Comparison of ENCODE assay signal across 10 mouse cellular contexts in the genomic region with DNA sequence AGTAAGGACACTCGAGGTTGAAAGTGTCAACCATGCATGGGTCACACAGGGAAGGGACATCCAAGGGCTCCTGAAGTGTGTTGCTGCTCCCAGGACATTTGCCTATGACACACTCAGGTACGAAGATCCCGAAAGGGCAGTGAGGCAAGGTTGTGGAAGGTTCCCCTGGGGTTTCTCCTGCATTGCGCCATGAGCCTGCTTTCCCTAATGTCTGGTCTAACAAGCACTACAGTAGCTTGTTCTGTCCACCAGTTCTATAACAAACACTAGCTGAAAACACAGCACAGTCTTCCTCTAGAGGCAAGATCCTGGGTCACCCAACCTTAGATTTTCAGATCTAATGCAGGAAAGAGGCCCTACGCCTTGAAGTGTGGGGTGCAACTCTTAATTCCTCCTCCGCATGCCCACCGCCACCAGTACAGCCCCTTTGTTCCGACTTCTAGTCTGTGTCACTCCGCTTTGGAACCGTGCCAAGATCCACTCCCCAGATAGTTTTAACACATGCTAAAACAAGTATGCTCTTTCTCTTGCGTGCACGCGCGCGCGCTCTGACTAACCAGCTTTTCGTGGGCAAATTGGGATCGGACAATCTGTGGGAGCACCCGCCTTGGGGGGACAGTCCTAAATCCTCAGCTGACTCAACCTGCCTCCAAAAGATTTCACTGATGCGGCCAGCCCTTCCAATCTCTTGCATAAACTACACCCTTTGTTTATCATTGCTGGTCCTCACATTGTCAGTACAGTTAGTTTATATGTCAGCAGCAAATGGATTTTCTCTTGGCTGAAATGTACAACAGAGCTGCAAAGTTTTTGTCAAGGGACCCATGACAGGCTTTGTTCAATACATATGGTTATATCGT. TPM values are rescaled to one million over a fixed set of nuclear protein-coding genes. Genes with fewer than 3 reads are reported as not detected.
A peak's percentile ranks its signal among the peaks of the same experiment; 100 is the strongest.
DNase-seq lines count a peak whose midpoint lies in the region; ATAC-seq and TF ChIP-seq lines count a peak whose summit lies in the region.
"Had no signal": no experiment of that assay in that cellular context is flagged by ENCODE, and none has a peak within 500 bp of the region (broad histone marks: within the 10 kb centered on the region; RNA-seq: fewer than 3 reads in every experiment).

No protein-coding gene starts in this region.

- no peak for TF ChIP-seq POLR2A in thymus, adult 2 months (IDR thresholded peaks at IDR 0.05; ENCODE audit: control insufficient read depth, extremely low read depth, insufficient read depth, low read length, poor library complexity)

- no peak for TF ChIP-seq CTCF in kidney, postnatal 0 days (IDR thresholded peaks at IDR 0.05; ENCODE audit: low read depth)
- TF ChIP-seq CTCF in thymus, adult 2 months (IDR thresholded peaks at IDR 0.05; ENCODE audit: borderline replicate concordance, control insufficient read depth, extremely low read depth, insufficient read depth, low read length, poor library complexity): no peak

- 84% methylated on average over 21 of the region's 21 CpGs for WGBS in hindbrain, embryonic 12.5 days
- 90% methylated on average over 21 of the region's 21 CpGs for WGBS in hindbrain, embryonic 11.5 days
- WGBS in kidney, postnatal 0 days: 61% methylated on average over 21 of the region's 21 CpGs
- 49% methylated on average over 21 of the region's 21 CpGs for WGBS in stomach, embryonic 14.5 days
- 92% methylated on average over 21 of the region's 21 CpGs for WGBS in thymus, adult 2 months

- no peak for DNase-seq in hindbrain, embryonic 11.5 days (ENCODE audit: low spot score)
- DNase-seq in ZHBTc4 (ENCODE audit: low read depth, low spot score): peak; percentile 21
- peak; percentile 26 to 46 for DNase-seq in gastrocnemius, postnatal 36 days
- DNase-seq in kidney, postnatal 0 days (ENCODE audit: low spot score): peak; percentile 43
- DNase-seq in thymus, adult 2 months: no peak
- DNase-seq in spleen, postnatal 10 days (ENCODE audit: low spot score in 2 of 2): no peak

- intact Hi-C loops in gastrocnemius, postnatal 36 days (cut with DNase I): no loop called here

- no peaks in the 10 kb centered on the region for H3K27me3 ChIP-seq in hindbrain, embryonic 12.5 days
- no peaks in the 10 kb centered on the region for H3K27me3 ChIP-seq in hindbrain, embryonic 11.5 days (ENCODE audit: control insufficient read depth, insufficient read depth, low read length)
- H3K27me3 ChIP-seq in kidney, postnatal 0 days (ENCODE audit: insufficient read depth, low read length): no peaks in the 10 kb centered on the region
- no peaks in the 10 kb centered on the region for H3K27me3 ChIP-seq in stomach, embryonic 14.5 days (ENCODE audit: control insufficient read depth, insufficient read depth, low read length)
- H3K27me3 ChIP-seq in thymus, adult 2 months (ENCODE audit: control insufficient read depth, insufficient read depth, low read length): no peaks in the 10 kb centered on the region

- no peaks in the 10 kb centered on the region for H3K36me3 ChIP-seq in hindbrain, embryonic 12.5 days
- no peaks in the 10 kb centered on the region for H3K36me3 ChIP-seq in hindbrain, embryonic 11.5 days (ENCODE audit: control insufficient read depth, insufficient read depth, low read length)
- no peaks in the 10 kb centered on the region for H3K36me3 ChIP-seq in kidney, postnatal 0 days (ENCODE audit: insufficient read depth, low read length)
- no peaks in the 10 kb centered on the region for H3K36me3 ChIP-seq in stomach, embryonic 14.5 days (ENCODE audit: control insufficient read depth, insufficient read depth, low read length)
- H3K36me3 ChIP-seq in thymus, adult 2 months (ENCODE audit: control insufficient read depth, insufficient read depth, low read length): no peaks in the 10 kb centered on the region

- H3K9me3 ChIP-seq in hindbrain, embryonic 12.5 days (replicated peaks): no peaks in the 10 kb centered on the region
- H3K9me3 ChIP-seq in hindbrain, embryonic 11.5 days (ENCODE audit: control insufficient read depth, low read length): no peaks in the 10 kb centered on the region
- no peaks in the 10 kb centered on the region for H3K9me3 ChIP-seq in kidney, postnatal 0 days (replicated peaks; ENCODE audit: low read length)
- H3K9me3 ChIP-seq in stomach, embryonic 14.5 days (ENCODE audit: control insufficient read depth, low read depth, low read length): no peaks in the 10 kb centered on the region

- no peak overlapping the region for H3K27ac ChIP-seq in hindbrain, embryonic 12.5 days
- no peak overlapping the region for H3K27ac ChIP-seq in hindbrain, embryonic 11.5 days (ENCODE audit: low read depth, low read length)
- H3K27ac ChIP-seq in kidney, postnatal 0 days: no peak overlapping the region
- H3K27ac ChIP-seq in stomach, embryonic 14.5 days (ENCODE audit: low read length): peak overlapping the region; percentile 88
- H3K27ac ChIP-seq in thymus, adult 2 months (ENCODE audit: control insufficient read depth, insufficient read depth, low read length): no peak overlapping the region
- H3K27ac ChIP-seq: macrophage had no signal

- H3K9ac ChIP-seq in hindbrain, embryonic 12.5 days: no peak overlapping the region
- H3K9ac ChIP-seq in hindbrain, embryonic 11.5 days (ENCODE audit: low read depth, low read length): no peak overlapping the region
- no peak overlapping the region for H3K9ac ChIP-seq in kidney, postnatal 0 days (ENCODE audit: low read depth, low read length)
- no peak overlapping the region for H3K9ac ChIP-seq in stomach, embryonic 14.5 days (replicated peaks; ENCODE audit: low read depth, low read length)

- ATAC-seq in hindbrain, embryonic 12.5 days (ENCODE audit: low FRiP score): peak; percentile 38; the same call in 1 of the 2 replicates
- no peak for ATAC-seq in hindbrain, embryonic 11.5 days (ENCODE audit: low FRiP score)
- ATAC-seq in kidney, postnatal 0 days (replicated peaks; ENCODE audit: low FRiP score, low read depth): no peak
- peak; percentile 35; the same call in 1 of the 2 replicates for ATAC-seq in stomach, embryonic 14.5 days (ENCODE audit: insufficient number of reproducible peaks, insufficient read depth, low FRiP score, low read depth)

- H3K4me3 ChIP-seq in hindbrain, embryonic 12.5 days: no peak overlapping the region
- H3K4me3 ChIP-seq in hindbrain, embryonic 11.5 days (ENCODE audit: low read depth, low read length): no peak overlapping the region
- H3K4me3 ChIP-seq in kidney, postnatal 0 days (replicated peaks; ENCODE audit: low read depth, low read length): no peak overlapping the region
- no peak overlapping the region for H3K4me3 ChIP-seq in stomach, embryonic 14.5 days (ENCODE audit: low read depth, low read length)
- no peak overlapping the region for H3K4me3 ChIP-seq in thymus, adult 2 months (ENCODE audit: control insufficient read depth, insufficient read depth, low read length)

- H3K4me1 ChIP-seq in hindbrain, embryonic 12.5 days: peaks cover 6% of the 10 kb centered on the region; the same call in 1 of the 2 replicates
- H3K4me1 ChIP-seq in hindbrain, embryonic 11.5 days (replicated peaks; ENCODE audit: control insufficient read depth, insufficient read depth, low read length): no peaks in the 10 kb centered on the region
- peaks cover 7% of the 10 kb centered on the region; the same call in 1 of the 2 replicates for H3K4me1 ChIP-seq in kidney, postnatal 0 days (replicated peaks; ENCODE audit: insufficient read depth, low read length)
- H3K4me1 ChIP-seq in stomach, embryonic 14.5 days (ENCODE audit: control insufficient read depth, insufficient read depth, low read length): peaks cover 36% of the 10 kb centered on the region
- no peaks in the 10 kb centered on the region for H3K4me1 ChIP-seq in thymus, adult 2 months (replicated peaks; ENCODE audit: control insufficient read depth, insufficient read depth, low read length)

- H3K4me2 ChIP-seq in hindbrain, embryonic 12.5 days (replicated peaks): no peak overlapping the region
- H3K4me2 ChIP-seq in hindbrain, embryonic 11.5 days (replicated peaks; ENCODE audit: low read depth, low read length): no peak overlapping the region
- peak overlapping the region; percentile 8; the same call in 1 of the 2 replicates for H3K4me2 ChIP-seq in kidney, postnatal 0 days (ENCODE audit: low read length)
- peak overlapping the region; percentile 5 for H3K4me2 ChIP-seq in stomach, embryonic 14.5 days (replicated peaks; ENCODE audit: low read depth, low read length)

RNA-seq across cellular contexts. Expression of a gene that starts 10.0 kb away (rescaled TPM):
- 1.6 and 1.9 TPM in 2 replicates for polyA plus RNA-seq in hindbrain, embryonic 12.5 days (2016; fragmentation: Nextera tagmentation; extraction: Ambion mirVana)
- 0.81 and 1.2 TPM in 2 replicates for polyA plus RNA-seq in hindbrain, embryonic 11.5 days (2014; fragmentation: Nextera tagmentation; extraction: Ambion mirVana)
- total RNA-seq in gastrocnemius, postnatal 36 days (2021): 10 to 100 TPM in 1 of 2 experiments, 1 to 10 TPM in 1; 9.0 to 10.6 TPM
- 0.87 and 0.96 TPM in 2 replicates for polyA plus RNA-seq in kidney, postnatal 0 days (2015; fragmentation: Nextera tagmentation; extraction: Ambion mirVana)
- polyA plus RNA-seq in stomach, embryonic 14.5 days (2014; fragmentation: Nextera tagmentation; extraction: Ambion mirVana): 16.8 and 20.3 TPM in 2 replicates
- polyA plus RNA-seq in thymus, adult 2 months (2012; rRNA removed): 4.4 and 7.2 TPM in 2 replicates

RNA-seq across cellular contexts. Expression of a gene that starts 23.8 kb away (rescaled TPM):
- polyA plus RNA-seq in hindbrain, embryonic 12.5 days (2016; fragmentation: Nextera tagmentation; extraction: Ambion mirVana): 182 and 202 TPM in 2 replicates
- polyA plus RNA-seq in hindbrain, embryonic 11.5 days (2014; fragmentation: Nextera tagmentation; extraction: Ambion mirVana): 244 and 258 TPM in 2 replicates
- 100 to 1,000 TPM; 523 to 532 TPM for total RNA-seq in gastrocnemius, postnatal 36 days (2021)
- 458 and 466 TPM in 2 replicates for polyA plus RNA-seq in kidney, postnatal 0 days (2015; fragmentation: Nextera tagmentation; extraction: Ambion mirVana)
- 206 and 216 TPM in 2 replicates for polyA plus RNA-seq in stomach, embryonic 14.5 days (2014; fragmentation: Nextera tagmentation; extraction: Ambion mirVana)
- polyA plus RNA-seq in thymus, adult 2 months (2012; rRNA removed): 8.1 and 12.9 TPM in 2 replicates

RNA-seq across cellular contexts. Expression of a gene that starts 49.3 kb away (rescaled TPM):
- 0.20 and 0.87 TPM in 2 replicates for polyA plus RNA-seq in hindbrain, embryonic 12.5 days (2016; fragmentation: Nextera tagmentation; extraction: Ambion mirVana)
- 0.14 and 0.20 TPM in 2 replicates for polyA plus RNA-seq in hindbrain, embryonic 11.5 days (2014; fragmentation: Nextera tagmentation; extraction: Ambion mirVana)
- total RNA-seq in gastrocnemius, postnatal 36 days (2021): not detected
- not detected in 2 replicates for polyA plus RNA-seq in kidney, postnatal 0 days (2015; fragmentation: Nextera tagmentation; extraction: Ambion mirVana)
- polyA plus RNA-seq in stomach, embryonic 14.5 days (2014; fragmentation: Nextera tagmentation; extraction: Ambion mirVana): not detected in 2 replicates
- not detected in 2 replicates for polyA plus RNA-seq in thymus, adult 2 months (2012; rRNA removed)
- polyA plus RNA-seq: embryonic facial prominence, embryonic 11.5 days; macrophage had no signal

Comparison
In these comparisons a context has a peak if more than half of its experiments do, and no peak if none do; other contexts are left out.
1. ATAC-seq: peak in hindbrain, embryonic 12.5 days (single experiment) and stomach, embryonic 14.5 days (single experiment); none in hindbrain, embryonic 11.5 days (single experiment) and kidney, postnatal 0 days (single experiment).
2. H3K4me2 ChIP-seq: peak in kidney, postnatal 0 days (single experiment) and stomach, embryonic 14.5 days (single experiment); none in hindbrain, embryonic 12.5 days (single experiment) and hindbrain, embryonic 11.5 days (single experiment).
3. DNase-seq: peak in ZHBTc4 (single experiment), gastrocnemius, postnatal 36 days (2 of 2) and kidney, postnatal 0 days (single experiment); none in hindbrain, embryonic 11.5 days (single experiment), thymus, adult 2 months (single experiment) and spleen, postnatal 10 days (0 of 2).
4. RNA of a gene that starts 23.8 kb away (polyA plus RNA-seq): 458 to 466 TPM in kidney, postnatal 0 days, 244 to 258 TPM in hindbrain, embryonic 11.5 days, 206 to 216 TPM in stomach, embryonic 14.5 days and 182 to 202 TPM in hindbrain, embryonic 12.5 days; 8.1 to 12.9 TPM in thymus, adult 2 months; every median in the first group is over 10 times any median in the second.